Mouse (Mus musculus) c-Kit-positive CD71-positive TER-119-negative erythroid progenitor cells, embryonic 14.5 days (primary cell): ENCODE measurements around the gene Tinag.
"Not testable (repeated sequence)": the region's sequence is repeated elsewhere in the genome, so short reads cannot be mapped to it uniquely, and the experiment has no call there.

Source experiments
- DNase-seq: peaks from one replicate; pipeline ENCODE4 v3.0.0-alpha.2; 2013; ENCODE audit warnings: low read depth

Tinag gene

GRCm38 (mm10) chr9:77045585-77045984 is at the start of gene Tinag:
Tinag (minus strand) TSS chr9:77045794.
- DNase-seq, result no peak

GRCm38 (mm10) chr9:77083221-77083620 is 37.6 kb upstream of the Tinag start:
- DNase-seq, result not testable (repeated sequence)

- no peak for DNase-seq
Observed at GRCm38 (mm10) chr9:77071676-77072075, 26.1 kb upstream of the Tinag start.

- DNase-seq, result no peak
Observed at GRCm38 (mm10) chr9:77056611-77057010, 11.0 kb upstream of the Tinag start.

- DNase-seq, result no peak
Observed at GRCm38 (mm10) chr9:77054426-77055193, 9.0 kb upstream of the Tinag start.

- DNase-seq, result no peak
Observed at GRCm38 (mm10) chr9:77051406-77051805, 5.8 kb upstream of the Tinag start.

- no peak for DNase-seq
Observed at GRCm38 (mm10) chr9:77049669-77050068, 4.1 kb upstream of the Tinag start.

- DNase-seq, result no peak
Observed at GRCm38 (mm10) chr9:77046067-77046715, 597 bp upstream of the Tinag start.

- no peak for DNase-seq
Observed at GRCm38 (mm10) chr9:77035361-77035760, 10.2 kb downstream of the Tinag start.

- DNase-seq, result no peak
Observed at GRCm38 (mm10) chr9:77032430-77033154, 13.0 kb downstream of the Tinag start.

- DNase-seq, result no peak
Observed at GRCm38 (mm10) chr9:77025271-77025670, 20.3 kb downstream of the Tinag start.

GRCm38 (mm10) chr9:77018935-77019334 is 26.7 kb downstream of the Tinag start:
- DNase-seq, result no peak

GRCm38 (mm10) chr9:76996021-76996420 is 49.6 kb downstream of the Tinag start:
- DNase-seq, result no peak

- DNase-seq, result no peak
Observed at GRCm38 (mm10) chr9:76989946-76990345, 55.6 kb downstream of the Tinag start.

- no peak for DNase-seq
Observed at GRCm38 (mm10) chr9:76934813-76935212, 110.8 kb downstream of the Tinag start.

- DNase-seq, result no peak
Observed at GRCm38 (mm10) chr9:76915093-76915661, 130.4 kb downstream of the Tinag start.
